Mouse (Mus musculus) megakaryocyte, embryonic 14.5 days (primary cell): Measurements from ENCODE around the gene Ctsf.

ENCODE experiments used
- FLI1 ChIP-seq: IDR thresholded peaks from 2 replicates; pipeline ENCODE4 v1.6.1; 2012; ENCODE audit warnings: low read length, inconsistent platforms, mixed read lengths
- GATA1 ChIP-seq: IDR thresholded peaks from 3 replicates; pipeline ENCODE4 v1.6.1; 2012; ENCODE audit warnings: mixed read lengths, low read length, inconsistent platforms, borderline replicate concordance

GRCm38 (mm10) chr19:4811063-4811908 is 43.6 kb upstream of the Ctsf start, which contains the start of the genes Gm21992 and Rbm14:
- no peak for TF ChIP-seq GATA1
- TF ChIP-seq FLI1, result no peak
